Mouse (Mus musculus): ENCODE measurements at regions not wholly inside any gene's neighbourhood (a gene's known extent, or its start where the extent isn't known, plus 50 kb on each side); places are given as distances from the start of the nearest gene placed in this dataset.
"Not testable (repeated sequence)": the region's sequence is repeated elsewhere in the genome, so short reads cannot be mapped to it uniquely, and the experiment has no call there.

DNA sequence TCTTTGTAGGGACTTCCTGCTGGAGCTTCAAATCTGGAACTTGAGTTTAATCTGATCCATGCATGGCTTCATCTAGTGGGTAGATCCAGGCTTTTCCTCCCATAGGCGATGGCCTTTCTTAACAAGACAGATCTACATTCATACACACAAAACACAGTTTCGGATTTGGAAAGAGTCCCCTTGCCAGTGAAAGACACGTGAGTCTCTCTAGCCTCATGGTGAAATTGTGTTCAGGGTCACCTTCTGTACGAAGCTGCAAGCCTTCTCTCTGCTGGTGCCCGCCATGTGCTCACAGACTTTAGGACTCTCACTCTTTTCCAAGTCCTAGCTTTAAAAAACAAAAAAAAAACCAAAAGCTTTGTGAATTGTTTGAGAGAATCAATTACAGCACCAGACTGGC, 51.4 kb upstream of the Dlx2 start:
- H3K9me3 ChIP-seq: no peaks in the 10 kb centered on the region
- H3K36me3 ChIP-seq: no peaks in the 10 kb centered on the region
- no peak overlapping the region for H3K4me3 ChIP-seq
- 0 out of 2 replicates have a peak, but pooled peaks cover 14% of the 10 kb centered on the region for H3K27me3 ChIP-seq (ENCODE audit: insufficient read depth, poor library complexity, severe bottlenecking)
- H3K27ac ChIP-seq: no peak overlapping the region
- no peak for DNase-seq (ENCODE audit: low spot score)
- WGBS: 70% methylated on average over 5 of the region's 5 CpGs
- peaks cover 6% of the 10 kb centered on the region; the same call in 1 of the 2 replicates for H3K4me1 ChIP-seq

DNA sequence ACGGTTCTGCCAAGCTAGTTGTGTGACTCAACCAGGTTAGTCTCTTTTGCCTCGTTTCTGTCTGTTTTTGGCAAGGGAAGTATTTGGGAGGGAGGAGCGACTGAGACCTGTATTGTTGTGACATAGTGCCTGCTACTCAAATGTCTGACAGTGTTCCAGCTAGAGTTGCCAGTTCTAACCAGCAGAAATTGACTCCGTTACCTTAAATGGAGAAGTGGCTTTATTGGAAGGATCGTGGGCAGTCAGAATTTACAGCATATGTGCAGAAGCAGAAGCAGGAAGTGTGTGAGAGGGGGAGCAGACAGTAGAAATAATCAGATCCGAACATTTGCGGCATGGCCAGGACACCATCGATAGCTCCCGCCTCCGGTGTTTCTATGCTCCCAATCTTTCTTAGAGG, 51.8 kb upstream of the Dlx2 start:
- DNase-seq (ENCODE audit: low spot score): no peak
- H3K27ac ChIP-seq: no peak overlapping the region
- H3K36me3 ChIP-seq: no peaks in the 10 kb centered on the region
- 0 out of 2 replicates have a peak, but pooled peaks cover 14% of the 10 kb centered on the region for H3K27me3 ChIP-seq (ENCODE audit: insufficient read depth, poor library complexity, severe bottlenecking)
- WGBS: 58% methylated on average over 10 of the region's 10 CpGs
- H3K4me1 ChIP-seq: peaks cover 6% of the 10 kb centered on the region; the same call in 1 of the 2 replicates
- H3K9me3 ChIP-seq: no peaks in the 10 kb centered on the region
- no peak overlapping the region for H3K4me3 ChIP-seq

DNA sequence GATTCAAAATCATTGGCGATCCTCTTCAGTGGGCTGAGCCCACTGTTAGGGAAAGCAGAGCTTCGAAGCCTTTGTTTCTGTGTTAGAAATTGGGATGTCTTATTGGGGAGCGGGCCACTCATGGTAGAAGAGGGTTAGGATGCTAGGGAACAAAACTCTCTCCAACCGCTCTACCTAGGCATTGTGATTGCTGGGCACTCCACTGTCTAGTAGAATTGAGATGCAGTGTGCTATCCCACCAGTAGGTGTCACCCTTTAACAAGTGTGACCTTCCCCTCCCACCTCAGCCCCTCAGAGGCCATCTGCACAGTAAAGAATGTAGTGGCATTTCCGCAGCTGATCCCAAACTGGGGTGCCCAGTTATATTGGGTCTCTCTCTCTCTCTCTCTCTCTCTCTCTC, 52.2 kb upstream of the Dlx2 start:
- 15% methylated on average over 5 of the region's 5 CpGs for WGBS
- Histone ChIP-seq H3K27me3 (ENCODE audit: insufficient read depth, poor library complexity, severe bottlenecking) (0 out of 2 replicates have a peak, but pooled peaks cover 12% of the 10 kb centered on the region), H3K4me1 (peaks cover 6% of the 10 kb centered on the region; the same call in 1 of the 2 replicates), H3K27ac (no peak overlapping the region), H3K9me3 (no peaks in the 10 kb centered on the region), H3K4me3 (no peak overlapping the region), H3K36me3 (no peaks in the 10 kb centered on the region)
- DNase-seq (ENCODE audit: low spot score): peak; percentile 85

DNA sequence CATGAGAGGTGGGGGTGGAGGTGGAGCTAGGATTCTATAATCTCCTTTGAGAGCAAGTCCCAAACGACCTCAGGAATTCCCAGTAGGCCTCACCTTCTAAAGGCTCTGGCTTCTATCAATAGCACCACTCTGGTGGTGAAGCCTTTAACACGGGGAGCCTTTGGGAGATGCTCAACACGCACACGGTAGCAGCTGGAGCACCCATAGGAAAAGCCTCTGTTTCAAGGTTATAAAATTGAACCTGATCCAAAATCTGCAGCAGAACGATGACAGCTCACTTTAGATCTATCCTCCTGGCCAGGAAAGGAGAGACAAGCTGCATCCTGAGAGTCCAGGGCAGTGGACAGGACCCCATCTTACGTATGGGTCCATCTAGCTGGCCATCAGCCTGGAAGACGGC, 53.7 kb upstream of the Dlx2 start:
- H3K4me1 ChIP-seq: peaks cover 6% of the 10 kb centered on the region; the same call in 1 of the 2 replicates
- 0 out of 2 replicates have a peak, but pooled peaks cover 3% of the 10 kb centered on the region for H3K27me3 ChIP-seq (ENCODE audit: insufficient read depth, poor library complexity, severe bottlenecking)
- no peaks in the 10 kb centered on the region for H3K36me3 ChIP-seq
- H3K4me3 ChIP-seq: no peak overlapping the region
- no peak overlapping the region for H3K27ac ChIP-seq
- H3K9me3 ChIP-seq: no peaks in the 10 kb centered on the region
- WGBS: 45% methylated on average over 7 of the region's 7 CpGs
- DNase-seq (ENCODE audit: low spot score): peak; percentile 85

DNA sequence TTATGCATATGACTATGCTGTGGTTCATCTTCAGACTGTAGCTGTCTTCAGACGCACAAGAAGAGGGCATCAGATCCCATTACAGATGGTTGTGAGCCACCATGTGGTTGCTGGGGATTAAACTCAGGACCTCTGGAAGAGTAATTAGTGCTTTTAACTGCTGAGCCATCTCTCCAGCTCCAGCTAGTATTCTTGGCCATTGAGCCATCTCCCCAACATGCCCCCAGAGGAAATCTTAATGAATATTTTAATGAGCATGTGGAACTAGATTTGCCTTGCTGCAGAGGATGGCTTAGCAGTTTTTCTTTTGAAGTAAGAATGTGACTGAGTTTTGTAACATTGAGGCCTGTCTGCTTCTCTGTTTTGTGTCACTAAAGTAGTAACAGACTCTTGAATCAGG, 54.4 kb upstream of the Dlx2 start:
- no peak overlapping the region for H3K4me3 ChIP-seq
- no peaks in the 10 kb centered on the region for H3K36me3 ChIP-seq
- H3K27ac ChIP-seq: no peak overlapping the region
- 0 out of 2 replicates have a peak, but pooled peaks cover 3% of the 10 kb centered on the region for H3K27me3 ChIP-seq (ENCODE audit: insufficient read depth, poor library complexity, severe bottlenecking)
- H3K4me1 ChIP-seq: peaks cover 6% of the 10 kb centered on the region; the same call in 1 of the 2 replicates
- no peaks in the 10 kb centered on the region for H3K9me3 ChIP-seq
- DNase-seq (ENCODE audit: low spot score): no peak
- 81% methylated on average over 1 of the region's 1 CpGs for WGBS

DNA sequence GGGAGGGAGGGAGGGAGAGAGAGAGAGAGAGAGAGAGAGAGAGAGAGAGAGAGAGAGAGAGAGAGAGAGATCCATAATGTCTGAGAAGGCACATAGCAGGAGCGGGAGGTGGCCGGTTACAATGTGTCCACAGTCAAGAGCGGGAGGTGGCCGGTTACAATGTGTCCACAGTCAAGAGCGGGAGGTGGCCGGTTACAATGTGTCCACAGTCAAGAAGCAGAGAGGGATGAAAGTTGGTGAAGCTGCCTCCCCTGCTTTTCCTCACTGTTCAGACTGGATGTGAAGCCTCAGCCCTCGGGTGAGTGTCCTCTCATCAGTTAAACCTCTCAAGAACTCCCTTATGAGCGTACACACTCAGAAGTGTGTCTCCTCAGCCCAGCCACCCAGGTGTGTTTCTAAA, 57.2 kb upstream of the Dlx2 start:
- not testable (repeated sequence) for H3K9me3 ChIP-seq; H3K4me1 ChIP-seq; H3K27ac ChIP-seq; DNase-seq (ENCODE audit: low spot score); H3K36me3 ChIP-seq; H3K27me3 ChIP-seq (ENCODE audit: insufficient read depth, poor library complexity, severe bottlenecking); H3K4me3 ChIP-seq
- WGBS: 87% methylated on average over 8 of the region's 8 CpGs

DNA sequence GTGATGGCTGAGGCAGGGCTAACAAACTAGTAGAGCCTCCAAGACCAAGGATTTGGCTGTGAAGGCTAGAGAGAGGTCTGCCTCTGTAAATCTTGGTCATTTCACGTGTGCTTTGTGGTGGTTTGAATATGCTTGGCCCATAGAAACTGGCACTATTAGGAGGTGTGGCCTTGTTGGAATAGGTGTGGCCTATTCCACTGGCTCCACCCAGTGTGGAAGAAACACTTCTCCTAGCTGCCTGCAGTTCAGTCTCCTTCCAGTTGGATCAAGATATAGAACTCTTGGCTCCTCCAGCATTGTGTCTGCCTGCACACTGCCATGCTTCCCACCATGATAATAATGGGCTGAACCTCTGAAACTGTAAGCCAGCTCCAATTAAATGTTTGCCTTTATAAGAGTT, 59.1 kb upstream of the Dlx2 start:
- Histone ChIP-seq H3K4me1 (0 out of 2 replicates have a peak, but pooled peaks cover 1% of the 10 kb centered on the region), H3K27me3 (ENCODE audit: insufficient read depth, poor library complexity, severe bottlenecking) (no peaks in the 10 kb centered on the region), H3K36me3 (no peaks in the 10 kb centered on the region), H3K4me3 (no peak overlapping the region), H3K9me3 (no peaks in the 10 kb centered on the region), H3K27ac (no peak overlapping the region)
- 86% methylated on average over 1 of the region's 1 CpGs for WGBS
- DNase-seq (ENCODE audit: low spot score): no peak

DNA sequence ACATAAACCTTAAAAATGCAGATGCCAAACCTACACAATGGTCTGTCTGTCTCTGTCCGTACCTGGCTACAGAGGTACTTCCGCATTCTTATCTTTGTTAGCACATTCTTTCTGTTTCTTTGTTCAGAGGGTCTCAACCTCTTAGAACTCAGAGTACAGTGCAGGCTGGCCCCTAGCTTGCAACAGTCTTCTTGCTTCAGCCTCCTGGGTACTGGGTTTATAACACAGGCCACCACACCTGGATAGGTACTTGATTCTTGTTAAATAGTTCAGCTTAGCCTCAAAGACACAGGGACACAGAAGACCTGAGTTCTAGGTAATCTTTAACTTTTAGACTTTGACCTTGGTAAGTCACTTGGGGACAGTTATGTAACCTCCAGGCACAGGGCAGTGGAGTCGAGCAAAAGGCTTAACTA, 60.5 kb upstream of the Dlx2 start:
- WGBS: 73% methylated on average over 3 of the region's 3 CpGs
- Histone ChIP-seq H3K36me3 (no peaks in the 10 kb centered on the region), H3K27ac (no peak overlapping the region), H3K9me3 (no peaks in the 10 kb centered on the region), H3K4me3 (no peak overlapping the region), H3K27me3 (ENCODE audit: insufficient read depth, poor library complexity, severe bottlenecking) (no peaks in the 10 kb centered on the region), H3K4me1 (0 out of 2 replicates have a peak, but pooled peaks cover 5% of the 10 kb centered on the region)
- DNase-seq (ENCODE audit: low spot score): no peak

DNA sequence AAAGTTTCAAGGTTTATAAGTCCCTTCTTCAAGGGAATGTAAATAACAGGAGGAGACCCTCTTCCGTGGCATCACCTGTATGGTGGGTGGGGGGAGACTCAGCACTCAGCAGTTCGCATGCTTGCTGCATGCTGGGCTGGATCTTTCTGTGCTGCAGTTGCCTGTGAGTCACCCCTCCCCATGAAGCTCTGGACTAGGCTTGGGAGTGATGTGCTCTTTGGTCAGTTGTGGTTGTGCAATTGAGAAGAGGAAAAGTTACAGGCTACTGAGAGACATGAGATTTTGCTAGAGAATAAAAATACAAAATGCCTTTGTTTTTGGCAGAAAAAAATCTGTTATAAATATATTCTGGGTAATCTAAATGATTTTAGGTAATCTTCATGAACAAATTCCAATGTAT, 66.7 kb upstream of the Dlx2 start:
- Histone ChIP-seq H3K27ac (no peak overlapping the region), H3K4me1 (peaks cover 10% of the 10 kb centered on the region; the same call in 1 of the 2 replicates), H3K4me3 (no peak overlapping the region), H3K9me3 (no peaks in the 10 kb centered on the region), H3K36me3 (no peaks in the 10 kb centered on the region), H3K27me3 (ENCODE audit: insufficient read depth, poor library complexity, severe bottlenecking) (no peaks in the 10 kb centered on the region)
- 46% methylated on average over 2 of the region's 2 CpGs for WGBS
- no peak for DNase-seq (ENCODE audit: low spot score)

DNA sequence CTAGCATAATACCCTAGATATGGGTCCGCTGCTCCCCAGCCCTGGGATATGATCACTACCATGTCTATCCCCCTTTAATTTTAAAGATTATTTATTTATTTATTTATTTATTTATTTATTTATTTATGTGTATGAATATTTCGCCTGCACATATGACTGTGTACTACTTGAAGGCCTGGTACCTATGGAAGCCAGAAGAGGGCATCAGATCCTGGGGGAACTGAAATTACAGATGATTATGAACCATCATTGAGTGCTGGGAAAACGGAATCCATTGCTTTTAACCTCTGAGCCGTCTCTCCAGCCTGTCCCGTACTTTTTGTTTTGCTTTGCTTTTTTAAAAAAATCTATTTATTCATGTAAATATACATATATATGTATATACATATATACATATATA, 70.0 kb upstream of the Dlx2 start:
- no peak overlapping the region for H3K27ac ChIP-seq

DNA sequence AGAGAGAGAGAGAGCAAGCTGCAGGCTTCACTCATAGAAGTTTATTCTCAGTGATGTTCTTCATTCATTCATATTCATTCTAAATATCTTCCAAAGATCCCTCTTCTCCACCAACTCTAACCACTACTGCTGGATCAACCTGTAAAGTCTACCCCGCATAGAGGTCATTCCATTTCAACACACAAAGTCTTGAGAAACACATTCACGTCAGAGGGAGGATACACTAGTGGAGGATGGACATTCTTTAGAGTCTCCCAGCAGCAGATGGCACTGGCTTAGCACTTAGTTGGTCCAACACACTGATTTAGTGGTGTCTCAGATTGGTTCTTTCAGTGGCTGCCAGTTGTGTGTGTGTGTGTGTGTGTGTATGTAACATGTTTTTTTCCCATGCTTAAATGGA, 74.9 kb upstream of the Dlx2 start:
- 0 out of 2 replicates have a peak, but pooled peaks cover 10% of the 10 kb centered on the region for H3K4me1 ChIP-seq
- H3K36me3 ChIP-seq: no peaks in the 10 kb centered on the region
- DNase-seq (ENCODE audit: low spot score): no peak
- no peaks in the 10 kb centered on the region for H3K9me3 ChIP-seq
- H3K4me3 ChIP-seq: no peak overlapping the region
- H3K27me3 ChIP-seq (ENCODE audit: insufficient read depth, poor library complexity, severe bottlenecking): no peaks in the 10 kb centered on the region; the same call in 1 of the 2 replicates
- WGBS: 79% methylated on average over 2 of the region's 2 CpGs
- no peak overlapping the region for H3K27ac ChIP-seq

More for the DNA sequence above, 70.0 kb upstream of the Dlx2 start:
- Histone ChIP-seq H3K9me3 (no peaks in the 10 kb centered on the region), H3K27me3 (ENCODE audit: insufficient read depth, poor library complexity, severe bottlenecking) (no peaks in the 10 kb centered on the region), H3K36me3 (no peaks in the 10 kb centered on the region), H3K4me1 (peaks cover 5% of the 10 kb centered on the region; the same call in 1 of the 2 replicates), H3K4me3 (no peak overlapping the region)
- 86% methylated on average over 5 of the region's 5 CpGs for WGBS
- no peak for DNase-seq (ENCODE audit: low spot score)

DNA sequence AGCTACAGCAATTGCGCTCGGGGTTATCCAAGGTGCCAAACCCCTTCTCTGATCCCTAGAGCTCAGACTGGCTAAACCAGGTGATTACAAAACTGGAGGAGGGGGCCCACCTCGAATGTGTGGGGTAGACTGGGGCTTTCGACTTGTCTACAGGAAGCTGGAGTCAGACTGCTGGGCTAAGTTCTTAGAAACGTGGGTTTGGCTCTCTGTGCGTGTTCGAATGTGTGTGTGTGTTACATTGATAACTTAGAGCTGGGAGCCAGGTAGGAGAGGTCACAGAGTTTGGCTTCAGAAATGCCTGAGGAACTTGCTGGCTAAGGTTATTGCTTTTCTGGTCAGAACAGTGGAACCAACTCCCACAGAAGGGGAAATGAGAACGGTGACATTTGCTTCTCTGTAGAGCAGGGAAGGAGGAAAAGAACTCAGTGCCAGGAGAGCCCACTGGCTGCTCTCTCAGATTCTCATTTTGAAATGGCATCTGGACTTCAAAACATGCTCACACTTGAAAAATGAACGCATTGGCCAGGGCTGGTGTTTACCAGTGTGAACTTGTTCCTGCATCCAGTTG, 76.1 kb upstream of the Dlx2 start:
- no peaks in the 10 kb centered on the region for H3K9me3 ChIP-seq
- WGBS: 67% methylated on average over 9 of the region's 9 CpGs
- H3K27me3 ChIP-seq (ENCODE audit: insufficient read depth, poor library complexity, severe bottlenecking): no peaks in the 10 kb centered on the region; the same call in 1 of the 2 replicates
- no peaks in the 10 kb centered on the region for H3K36me3 ChIP-seq
- no peak for DNase-seq (ENCODE audit: low spot score)
- H3K27ac ChIP-seq: peak overlapping the region; percentile 42; the same call in 1 of the 2 replicates
- peaks cover 19% of the 10 kb centered on the region; the same call in 1 of the 2 replicates for H3K4me1 ChIP-seq
- H3K4me3 ChIP-seq: no peak overlapping the region

DNA sequence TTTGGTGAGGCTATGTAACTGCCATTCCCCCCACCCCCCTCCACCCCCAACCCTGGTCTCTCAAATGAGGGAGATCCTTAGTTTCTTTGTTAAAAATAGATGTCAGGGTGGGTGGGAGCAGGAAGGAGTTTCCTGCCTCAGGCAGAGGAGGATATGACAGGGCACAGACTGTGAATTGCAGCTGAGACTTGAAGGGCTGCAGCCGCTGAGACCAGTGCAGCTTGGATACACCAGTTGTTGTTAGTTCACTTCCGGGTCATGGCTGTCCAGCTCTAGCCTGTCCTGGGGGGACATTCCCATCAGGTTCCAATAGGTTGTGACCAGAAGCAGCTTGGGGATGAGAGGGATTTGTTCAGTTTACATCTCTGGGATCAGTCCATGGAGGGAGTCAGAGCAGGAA, 76.6 kb upstream of the Dlx2 start:
- no peak for DNase-seq (ENCODE audit: low spot score)
- no peak overlapping the region; the same call in 1 of the 2 replicates for H3K27ac ChIP-seq
- no peak overlapping the region for H3K4me3 ChIP-seq
- WGBS: 60% methylated on average over 2 of the region's 2 CpGs
- H3K4me1 ChIP-seq: peaks cover 19% of the 10 kb centered on the region; the same call in 1 of the 2 replicates
- H3K36me3 ChIP-seq: no peaks in the 10 kb centered on the region
- no peaks in the 10 kb centered on the region for H3K9me3 ChIP-seq
- no peaks in the 10 kb centered on the region; the same call in 1 of the 2 replicates for H3K27me3 ChIP-seq (ENCODE audit: insufficient read depth, poor library complexity, severe bottlenecking)
